In genomic region chr8:111630105-111630521, GRCm38 (mm10) we compare ENCODE assay signal across 8 mouse cellular contexts. TPM values are rescaled to one million over a fixed set of nuclear protein-coding genes. Genes with fewer than 3 reads are reported as not detected.
DNase-seq lines count a peak whose midpoint lies in the region; ATAC-seq and TF ChIP-seq lines count a peak whose summit lies in the region.

TSS of gene Ldhd (minus strand) at chr8:111630374.

- H3K4me2 ChIP-seq in hindbrain, postnatal 0 days (ENCODE audit: low read depth, low read length) = peak within 1 kb of the TSS; percentile 60
- H3K4me2 ChIP-seq in liver, embryonic 11.5 days = peak within 1 kb of the TSS; percentile 46
- peak within 1 kb of the TSS; percentile 47 for H3K4me2 ChIP-seq in neural tube, embryonic 12.5 days (replicated peaks)

- TF ChIP-seq POLR2A in testis, adult 2 months (IDR thresholded peaks at IDR 0.05; ENCODE audit: control insufficient read depth, low read depth, low read length) = peak; percentile 54

- H3K27ac ChIP-seq in testis, adult 2 months (ENCODE audit: control insufficient read depth, insufficient read depth, low read depth, low read length) = peak within 1 kb of the TSS; percentile 12; the same call in 1 of the 2 replicates
- H3K27ac ChIP-seq in hindbrain, postnatal 0 days = peak within 1 kb of the TSS; percentile 28; the same call in 1 of the 2 replicates
- no peak within 1 kb of the TSS for H3K27ac ChIP-seq in liver, embryonic 11.5 days (ENCODE audit: low read depth, low read length)
- H3K27ac ChIP-seq in neural tube, embryonic 12.5 days = no peak within 1 kb of the TSS

- WGBS in hindbrain, postnatal 0 days = 18% methylated on average over 13 of the region's 13 CpGs
- WGBS in liver, embryonic 11.5 days = 39% methylated on average over 13 of the region's 13 CpGs
- 26% methylated on average over 13 of the region's 13 CpGs for whole genome bisulfite sequencing in neural tube, embryonic 12.5 days

- intact Hi-C loops in gastrocnemius, postnatal 14 days (cut with DNase I; ENCODE audit: low total_unique reads) = no loop called here

- peak within 1 kb of the TSS; percentile 49 for H3K9ac ChIP-seq in hindbrain, postnatal 0 days (replicated peaks; ENCODE audit: low read length)
- H3K9ac ChIP-seq in liver, embryonic 11.5 days (ENCODE audit: low read depth, low read length) = 0 out of 2 replicates have a peak within 1 kb of the TSS, but pooled peaks have one; percentile 22
- H3K9ac ChIP-seq in neural tube, embryonic 12.5 days = no peak within 1 kb of the TSS

- H3K4me3 ChIP-seq in testis, adult 2 months (ENCODE audit: control insufficient read depth, low read depth, low read length) = peak within 1 kb of the TSS; percentile 62
- H3K4me3 ChIP-seq in hindbrain, postnatal 0 days (ENCODE audit: low read length) = peak within 1 kb of the TSS; percentile 38
- peak within 1 kb of the TSS; percentile 24; the same call in 1 of the 2 replicates for H3K4me3 ChIP-seq in liver, embryonic 11.5 days (ENCODE audit: low read depth, low read length)
- no peak within 1 kb of the TSS for H3K4me3 ChIP-seq in neural tube, embryonic 12.5 days

- DNase-seq in testis, postnatal 14 days (ENCODE audit: low spot score) = no peak
- peak; percentile 69 to 70 for DNase-seq in cerebellum, postnatal 10 days
- peak; percentile 68 for DNase-seq in gastrocnemius, postnatal 14 days
- peak; percentile 55 for DNase-seq in hindbrain, postnatal 0 days (ENCODE audit: low spot score)
- DNase-seq in liver, embryonic 11.5 days (ENCODE audit: low spot score) = no peak
- no peak for DNase-seq in spleen, postnatal 10 days (ENCODE audit: low spot score in 2 of 2)

- TF ChIP-seq CTCF in testis, adult 2 months (IDR thresholded peaks at IDR 0.05; ENCODE audit: control insufficient read depth, insufficient read depth, insufficient replicate concordance, low read depth, low read length) = no peak
- no peak for TF ChIP-seq CTCF in hindbrain, postnatal 0 days (IDR thresholded peaks at IDR 0.05; ENCODE audit: low read depth)

- H3K36me3 ChIP-seq in testis, adult 2 months (ENCODE audit: control insufficient read depth, insufficient read depth, low read length) = no peaks in the 10 kb centered on the region
- no peaks in the 10 kb centered on the region for H3K36me3 ChIP-seq in hindbrain, postnatal 0 days (ENCODE audit: insufficient read depth, low read length)
- no peaks in the 10 kb centered on the region for H3K36me3 ChIP-seq in liver, embryonic 11.5 days (ENCODE audit: control insufficient read depth, insufficient read depth, low read length)
- peaks cover 13% of the 10 kb centered on the region; the same call in 1 of the 2 replicates for H3K36me3 ChIP-seq in neural tube, embryonic 12.5 days

- peak; percentile 68 for ATAC-seq in hindbrain, postnatal 0 days
- ATAC-seq in liver, embryonic 11.5 days (replicated peaks; ENCODE audit: low FRiP score) = no peak
- ATAC-seq in neural tube, embryonic 12.5 days (ENCODE audit: low FRiP score, low read depth) = no peak

- H3K4me1 ChIP-seq in testis, adult 2 months (ENCODE audit: control insufficient read depth, insufficient read depth, low read length) = peaks cover 3% of the 10 kb centered on the region
- peaks cover 3% of the 10 kb centered on the region; the same call in 1 of the 2 replicates for H3K4me1 ChIP-seq in hindbrain, postnatal 0 days (ENCODE audit: insufficient read depth, low read length)
- H3K4me1 ChIP-seq in liver, embryonic 11.5 days (replicated peaks; ENCODE audit: control insufficient read depth, insufficient read depth, low read length) = no peaks in the 10 kb centered on the region
- H3K4me1 ChIP-seq in neural tube, embryonic 12.5 days = no peaks in the 10 kb centered on the region

- no peaks in the 10 kb centered on the region for H3K27me3 ChIP-seq in testis, adult 2 months (ENCODE audit: control insufficient read depth, insufficient read depth, low read length)
- no peaks in the 10 kb centered on the region for H3K27me3 ChIP-seq in hindbrain, postnatal 0 days (ENCODE audit: insufficient read depth, low read length)
- H3K27me3 ChIP-seq in liver, embryonic 11.5 days (replicated peaks; ENCODE audit: control insufficient read depth, insufficient read depth, low read length) = no peaks in the 10 kb centered on the region
- no peaks in the 10 kb centered on the region for H3K27me3 ChIP-seq in neural tube, embryonic 12.5 days (replicated peaks)

- no peaks in the 10 kb centered on the region for H3K9me3 ChIP-seq in hindbrain, postnatal 0 days (ENCODE audit: low read length)
- no peaks in the 10 kb centered on the region for H3K9me3 ChIP-seq in liver, embryonic 11.5 days (ENCODE audit: control insufficient read depth, low read length)
- H3K9me3 ChIP-seq in neural tube, embryonic 12.5 days = no peaks in the 10 kb centered on the region

RNA-seq across cellular contexts. Expression of gene Ldhd, which starts in this region (rescaled TPM):
- polyA plus RNA-seq in testis, adult 2 months (2012; rRNA removed) = 6.5 and 18.8 TPM in 2 replicates
- total RNA-seq in gastrocnemius, postnatal 14 days (2021) = 10 to 100 TPM; 14.1 to 16.0 TPM
- 2.9 and 3.6 TPM in 2 replicates for total RNA-seq in hindbrain, postnatal 0 days (2014; rRNA removed)
- 2.2 and 2.8 TPM in 2 replicates for polyA plus RNA-seq in hindbrain, postnatal 0 days (2015; fragmentation: Nextera tagmentation; extraction: Ambion mirVana)
- 0.10 and 0.16 TPM in 2 replicates for polyA plus RNA-seq in liver, embryonic 11.5 days (2014; fragmentation: Nextera tagmentation; extraction: Ambion mirVana)
- polyA plus RNA-seq in neural tube, embryonic 12.5 days (2016; fragmentation: Nextera tagmentation; extraction: Ambion mirVana) = 0.46 and 0.49 TPM in 2 replicates

Comparison
In these comparisons a context has a peak if more than half of its experiments do, and no peak if none do; other contexts are left out.
1. H3K27ac ChIP-seq: peak in testis, adult 2 months (single experiment) and hindbrain, postnatal 0 days (single experiment); none in liver, embryonic 11.5 days (single experiment) and neural tube, embryonic 12.5 days (single experiment).
2. DNase-seq: peak in cerebellum, postnatal 10 days (2 of 2), gastrocnemius, postnatal 14 days (single experiment) and hindbrain, postnatal 0 days (single experiment); none in testis, postnatal 14 days (single experiment), liver, embryonic 11.5 days (single experiment) and spleen, postnatal 10 days (0 of 2).
3. Peak in every context shown above with its lines, with median percentiles within 50 percentile points of each other: H3K4me2 ChIP-seq.